Mouse (Mus musculus) heart, postnatal 25 days (tissue): ENCODE measurements around the gene Cdon. TPM values are rescaled to one million over a fixed set of nuclear protein-coding genes. Genes with fewer than 3 reads are reported as not detected.
"Not testable (repeated sequence)": the region's sequence is repeated elsewhere in the genome, so short reads cannot be mapped to it uniquely, and the experiment has no call there.

Experiments used
- DNase-seq: peaks from one replicate; pipeline ENCODE4 v3.0.0; 2022; ENCODE audit warnings: low spot score
- intact Hi-C: fragments of 180-260 bp; cut with DNase I; formaldehyde crosslinking; loops from one replicate; pipeline ENCODE4 v1.15.1; 2025
- total RNA-seq, 2 experiments: library from RNA; stranded (reverse); gene quantifications; 2 replicates each; pipeline ENCODE4 v1.2.3; 2021

Cdon gene
- total RNA-seq, 2 experiments from 2014 or later = 14.0 to 16.1 TPM

DNA sequence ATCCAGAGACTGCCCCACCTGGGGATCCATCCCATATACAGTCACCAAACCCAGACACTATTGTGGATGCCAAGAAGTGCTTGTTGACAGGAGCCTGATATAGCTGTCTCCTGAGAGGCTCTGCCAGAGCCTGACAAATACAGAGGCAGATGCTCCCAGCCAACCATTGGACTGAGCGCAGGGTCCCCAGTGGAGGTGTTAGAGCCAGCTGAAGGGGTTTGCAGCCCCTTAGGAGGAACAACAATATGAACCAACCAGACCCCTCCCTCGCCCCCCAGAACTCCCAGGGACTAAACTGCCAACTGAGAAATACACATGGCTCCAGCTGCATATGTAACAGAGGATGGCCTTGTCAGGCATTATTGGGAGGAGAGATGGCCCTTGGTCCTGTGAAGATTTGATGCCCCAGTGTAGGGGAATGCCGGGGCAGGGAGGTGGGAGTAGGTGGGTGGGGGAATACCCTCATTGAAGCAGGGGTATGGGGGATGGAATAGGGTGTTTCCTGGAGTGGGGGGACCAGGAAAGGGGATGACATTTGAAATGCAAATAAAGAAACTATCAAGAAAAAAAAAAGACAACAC, 11.9 kb downstream of the Cdon start:
- intact Hi-C loops, DNase-seq: not testable (repeated sequence)

DNA sequence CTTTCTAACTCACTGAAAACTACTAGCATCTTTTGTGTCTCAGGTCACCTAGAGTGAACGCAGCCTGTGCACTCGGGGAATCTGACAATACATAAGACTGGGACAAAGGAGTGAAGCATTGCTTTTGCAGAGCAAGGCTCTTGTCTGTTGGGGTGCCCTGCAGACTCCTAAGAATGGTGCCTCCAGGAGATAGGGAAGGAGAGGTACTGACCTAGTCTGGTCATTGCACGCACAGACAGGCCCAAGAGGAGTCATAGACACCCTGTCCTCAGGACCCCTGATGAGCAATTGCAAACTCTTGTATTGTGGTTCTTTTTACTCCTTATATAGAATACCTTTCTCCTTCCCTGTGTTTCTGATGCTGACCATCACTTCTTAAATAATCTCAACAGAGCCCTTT, 13.4 kb downstream of the Cdon start:
- DNase-seq = no peak
- intact Hi-C loops = no loop called here

- intact Hi-C loops = no loop called here
- no peak for DNase-seq
Observed at GRCm38 (mm10) chr9:35435565-35435964, 14.6 kb downstream of the Cdon start.

GRCm38 (mm10) chr9:35438286-35439061, 17.5 kb downstream of the Cdon start:
- no peak for DNase-seq
- intact Hi-C loops = no loop called here

GRCm38 (mm10) chr9:35439062-35439442, 18.1 kb downstream of the Cdon start:
- no peak for DNase-seq
- intact Hi-C loops = no loop called here

DNA sequence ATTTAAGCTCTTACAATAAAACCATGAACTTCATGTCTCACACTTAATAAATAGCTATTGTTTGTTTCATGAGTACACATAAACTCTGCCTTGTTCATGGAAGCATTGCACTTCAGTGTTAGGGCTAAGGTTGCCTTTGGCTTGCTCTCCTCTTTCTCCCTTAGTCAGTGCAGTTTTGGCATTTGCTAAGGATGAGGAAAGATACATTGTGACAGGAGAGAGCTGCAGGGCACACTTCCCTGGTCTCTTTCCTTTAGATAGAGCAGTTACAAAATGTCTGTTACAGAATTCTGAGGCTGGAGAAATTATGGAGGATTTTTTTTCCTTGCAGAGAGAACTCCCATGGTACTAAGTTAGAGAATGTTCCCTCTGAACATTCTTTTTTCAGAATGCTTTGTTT, 18.8 kb downstream of the Cdon start:
- intact Hi-C loops = no loop called here
- DNase-seq = no peak

DNA sequence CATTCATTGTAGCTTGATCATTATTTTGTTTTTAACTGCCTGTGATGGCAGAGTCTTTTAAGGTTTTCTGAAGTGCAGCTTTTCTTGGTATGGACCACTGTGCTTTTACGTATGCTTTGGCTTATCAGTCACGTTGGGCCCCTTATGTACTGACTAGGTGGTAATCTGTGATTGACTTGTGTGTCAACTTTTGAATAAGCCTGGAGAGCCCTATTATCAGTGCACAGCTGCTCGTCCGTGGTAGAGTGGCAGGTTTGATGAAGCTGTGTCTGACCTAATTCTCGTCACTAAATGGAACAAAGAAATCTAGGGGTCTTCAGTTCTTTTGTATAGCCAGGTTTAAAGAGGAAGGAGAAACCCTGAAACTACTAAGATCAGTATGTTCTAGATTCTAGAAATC, 21.5 kb downstream of the Cdon start:
- DNase-seq = no peak
- intact Hi-C loops = no loop called here

DNA sequence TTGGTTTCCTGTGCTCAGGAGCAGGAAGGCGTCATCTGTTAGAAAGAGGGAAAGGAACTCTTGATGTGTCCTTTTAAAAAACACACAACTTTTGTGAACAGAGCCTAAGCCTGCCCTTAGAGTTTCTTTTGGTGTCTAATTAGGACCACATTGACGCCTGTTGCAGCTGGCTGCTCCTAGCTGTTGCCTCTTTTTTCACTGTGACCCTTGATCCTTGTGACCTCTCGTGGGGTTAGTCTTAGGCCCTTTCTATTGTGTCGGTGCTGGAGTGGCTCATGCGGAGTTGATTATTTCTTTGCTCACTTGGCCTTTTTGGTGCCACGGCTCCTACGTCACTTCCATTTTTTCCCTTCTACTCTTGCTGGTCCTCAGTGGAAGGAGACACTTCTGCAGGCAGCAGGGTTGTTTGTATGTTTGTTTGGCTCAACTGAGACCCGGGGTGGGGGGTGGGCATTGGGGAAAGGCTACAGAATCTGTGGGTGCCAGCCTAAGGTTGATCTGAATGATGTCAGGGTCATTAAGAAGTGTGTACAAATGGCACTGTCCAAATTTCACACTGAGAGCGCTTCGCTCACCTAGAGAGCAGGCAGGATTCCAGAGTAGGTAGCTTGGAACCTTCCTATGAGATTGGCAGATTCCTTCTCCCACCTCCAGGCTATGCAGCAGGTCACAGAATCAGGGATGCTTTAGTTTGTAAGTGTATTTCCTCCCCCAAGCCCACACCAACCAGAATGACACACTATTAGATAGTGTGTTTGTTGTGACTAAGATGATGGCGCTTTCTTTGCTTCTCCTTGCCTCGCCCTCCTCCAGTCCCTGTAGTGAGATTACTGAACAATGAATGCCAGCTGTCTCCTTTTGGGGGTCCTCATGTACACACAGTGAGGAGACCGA, 22.9 kb downstream of the Cdon start:
- DNase-seq = no peak
- intact Hi-C loops = no loop called here

- intact Hi-C loops = no loop called here
- no peak for DNase-seq
Observed at GRCm38 (mm10) chr9:35444512-35444886, 23.6 kb downstream of the Cdon start.

DNA sequence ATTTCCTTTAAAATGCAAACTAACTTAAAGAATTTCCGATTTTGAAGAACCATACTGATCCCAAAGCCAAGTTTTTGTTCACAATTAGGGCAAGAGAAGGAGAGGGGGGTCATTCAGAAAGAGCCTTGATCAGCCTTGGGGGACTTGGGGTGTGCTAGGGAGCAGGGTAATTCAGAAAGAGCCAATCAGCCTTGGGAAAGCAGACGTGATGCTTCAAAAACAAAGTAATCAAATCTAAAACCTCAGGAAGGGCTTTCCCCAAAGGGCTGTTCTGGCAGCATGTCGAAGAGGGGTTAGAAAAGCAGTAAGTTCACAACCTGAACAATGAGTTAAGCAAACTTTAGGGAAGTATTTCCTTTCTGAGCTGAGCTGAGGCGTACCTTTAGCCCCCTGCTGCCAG, 26.0 kb downstream of the Cdon start:
- DNase-seq = no peak
- intact Hi-C loops = no loop called here

- no peak for DNase-seq
Observed at GRCm38 (mm10) chr9:35453311-35453710, 32.4 kb downstream of the Cdon start.

DNA sequence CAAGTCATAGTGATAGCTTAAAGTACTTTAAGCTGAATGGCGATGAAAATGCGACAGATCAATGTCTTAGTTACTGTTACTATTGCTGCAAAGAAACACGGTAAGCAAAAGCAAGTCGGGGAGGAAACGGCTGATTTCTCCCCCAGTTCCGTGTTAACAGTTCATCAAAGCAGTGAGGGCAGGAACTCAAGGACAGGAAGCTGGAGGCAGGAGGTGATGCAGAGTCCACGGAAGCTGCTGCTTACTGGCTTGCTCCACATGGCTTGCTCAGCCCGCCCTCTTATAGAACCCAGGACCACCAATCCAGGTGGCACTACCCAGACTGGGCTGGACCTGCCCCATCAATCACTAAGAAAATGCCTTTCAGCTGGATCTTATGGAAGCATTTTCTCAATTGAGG, 38.7 kb downstream of the Cdon start:
- DNase-seq = no peak
- intact Hi-C loops = no loop called here

More at GRCm38 (mm10) chr9:35453311-35453710, 32.4 kb downstream of the Cdon start:
- intact Hi-C loops = no loop called here

- intact Hi-C loops = no loop called here
- no peak for DNase-seq
Observed at GRCm38 (mm10) chr9:35467264-35467817, 46.4 kb downstream of the Cdon start.

DNA sequence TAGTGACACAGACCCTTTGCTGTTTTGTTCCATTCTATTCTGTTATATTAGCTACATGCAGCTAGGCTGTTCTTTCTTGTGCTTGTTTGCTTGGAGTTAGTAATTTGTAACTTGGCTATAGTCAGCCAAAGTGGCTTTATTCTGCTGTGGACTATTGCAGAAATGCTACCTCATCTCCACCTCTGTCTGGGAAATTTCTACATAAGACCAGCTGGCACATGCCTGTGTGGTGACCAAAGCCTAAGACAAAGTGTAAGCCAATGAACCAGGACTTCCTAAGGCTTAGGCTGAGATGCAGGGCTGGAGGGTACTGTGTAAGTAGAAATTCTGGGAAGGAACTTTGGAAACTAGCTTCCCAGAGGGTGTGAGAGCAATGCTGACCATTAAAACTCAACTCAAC, 48.0 kb downstream of the Cdon start:
- intact Hi-C loops = no loop called here
- no peak for DNase-seq

GRCm38 (mm10) chr9:35474104-35474724, 53.3 kb downstream of the Cdon start:
- no peak for DNase-seq
- intact Hi-C loops = no loop called here

- intact Hi-C loops = no loop called here
- DNase-seq = no peak
Observed at GRCm38 (mm10) chr9:35475394-35475793, 54.5 kb downstream of the Cdon start.

GRCm38 (mm10) chr9:35479456-35479855, 58.5 kb downstream of the Cdon start:
- intact Hi-C loops = no loop called here
- no peak for DNase-seq

DNA sequence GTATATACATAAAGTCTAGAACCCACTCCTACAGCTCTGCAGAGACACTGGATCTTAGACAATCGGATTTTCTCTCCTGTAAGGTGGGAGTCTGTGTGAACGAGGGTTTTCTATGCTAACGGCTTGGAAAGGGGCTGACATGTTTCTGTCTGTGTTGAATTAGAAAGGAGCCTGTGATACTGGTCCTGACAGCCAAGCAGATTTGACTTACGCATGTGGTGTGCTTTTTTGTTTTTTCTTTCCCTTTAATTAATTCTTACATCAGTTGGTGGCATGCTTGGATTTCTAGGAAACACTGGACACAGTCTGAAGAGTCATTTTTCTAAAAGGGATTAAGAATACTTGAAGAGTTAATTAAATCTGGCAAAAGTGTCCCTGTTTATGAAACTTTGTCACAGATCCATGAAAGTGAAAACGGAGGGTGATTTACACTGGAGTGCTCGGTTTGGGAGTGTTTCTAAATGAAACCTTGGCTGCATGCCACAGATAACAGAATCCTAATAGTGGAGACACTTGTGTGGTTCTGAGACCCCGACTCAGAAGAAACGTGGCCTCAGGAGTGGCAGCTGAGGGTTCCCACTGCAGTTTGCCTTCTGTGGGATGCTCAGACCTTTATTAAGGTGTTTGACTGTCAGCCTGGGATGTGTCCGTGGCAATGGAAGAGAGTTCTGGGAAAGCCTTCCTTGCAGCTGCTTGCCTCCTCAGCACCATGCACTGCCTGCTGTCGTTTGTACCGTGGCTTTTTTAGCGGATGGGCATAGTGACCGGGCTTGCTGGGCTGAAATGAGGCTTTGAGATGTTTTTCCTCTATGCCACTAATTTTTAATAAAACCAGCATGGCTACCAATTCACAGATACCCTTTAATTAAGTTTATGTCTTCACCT, 61.3 kb downstream of the Cdon start:
- intact Hi-C loops = no loop called here
- no peak for DNase-seq

DNA sequence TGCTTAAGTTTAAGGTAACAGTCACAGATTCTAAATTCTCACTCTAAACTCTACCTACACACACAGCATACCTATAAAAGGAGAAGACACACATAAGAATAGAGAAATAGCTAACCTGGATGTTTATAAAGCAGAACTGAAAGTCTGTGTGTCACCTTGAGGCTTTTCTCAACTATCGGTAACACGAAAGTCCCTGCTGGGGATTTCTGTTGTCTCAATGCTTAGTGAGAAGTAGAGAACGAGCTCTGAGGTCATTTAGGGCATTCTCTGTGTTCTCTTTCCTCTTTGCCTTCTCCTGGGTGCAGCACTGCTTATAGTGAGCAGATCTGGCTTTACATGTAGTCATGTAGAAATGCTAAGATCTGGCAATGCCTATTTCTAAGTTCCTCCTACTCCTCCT, 63.0 kb downstream of the Cdon start:
- DNase-seq = no peak
- intact Hi-C loops = no loop called here
